Mouse (Mus musculus) kidney, adult 9 months (tissue): ENCODE results near the gene Ddc.

Experiments
- DNase-seq: peaks from one replicate; pipeline ENCODE4 v3.0.0; 2022

Gene Ddc

DNA sequence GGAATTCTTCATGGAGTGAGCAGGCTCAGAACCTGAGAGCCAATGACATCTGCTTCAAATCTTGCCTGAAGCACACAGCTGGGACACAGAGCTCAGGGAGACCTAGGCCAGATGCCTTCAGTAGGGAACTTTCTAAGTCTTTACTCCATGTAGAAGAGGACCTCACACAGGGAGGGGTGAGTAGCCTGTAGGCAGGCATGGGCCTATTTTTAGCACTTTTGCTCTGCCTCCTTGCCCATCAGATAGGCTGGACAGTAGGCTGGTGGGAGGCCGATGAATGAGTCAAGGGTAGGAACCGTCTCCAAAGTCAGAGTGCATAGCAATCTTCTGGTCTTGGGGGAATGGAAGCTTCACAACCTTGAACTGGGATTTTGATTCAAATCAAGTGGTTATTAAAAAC is 22.7 kb downstream of the Ddc start:
- DNase-seq = no peak

- DNase-seq = no peak
Observed at GRCm38 (mm10) chr11:11873023-11873908, 24.7 kb downstream of the Ddc start.

- DNase-seq = no peak
Observed at GRCm38 (mm10) chr11:11872140-11872795, 25.7 kb downstream of the Ddc start.

GRCm38 (mm10) chr11:11871197-11871813 is 26.6 kb downstream of the Ddc start:
- no peak for DNase-seq

- no peak for DNase-seq
Observed at GRCm38 (mm10) chr11:11867971-11868481, 29.9 kb downstream of the Ddc start.

GRCm38 (mm10) chr11:11866696-11867095 is 31.2 kb downstream of the Ddc start:
- no peak for DNase-seq

DNA sequence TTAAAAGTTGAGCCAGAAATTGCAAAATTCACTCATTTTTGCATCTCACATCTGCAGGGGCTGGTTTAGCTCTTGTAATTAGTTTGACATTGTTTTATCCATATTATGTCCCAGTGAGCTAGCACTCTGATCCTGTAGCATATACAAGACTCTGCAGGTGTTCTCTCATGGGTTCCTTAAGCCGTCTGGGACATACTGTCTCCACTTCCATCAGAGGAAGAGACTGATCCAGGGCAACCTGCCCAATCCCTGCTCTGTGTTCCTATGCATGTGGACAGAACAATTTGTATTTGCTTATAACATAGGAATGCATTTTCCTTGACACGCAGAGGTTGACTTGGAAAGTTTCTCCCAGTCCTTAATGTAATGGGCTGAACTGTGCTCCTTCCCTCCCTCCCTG is 32.8 kb downstream of the Ddc start:
- DNase-seq = no peak

- DNase-seq = no peak
Observed at GRCm38 (mm10) chr11:11864446-11865101, 33.4 kb downstream of the Ddc start.

DNA sequence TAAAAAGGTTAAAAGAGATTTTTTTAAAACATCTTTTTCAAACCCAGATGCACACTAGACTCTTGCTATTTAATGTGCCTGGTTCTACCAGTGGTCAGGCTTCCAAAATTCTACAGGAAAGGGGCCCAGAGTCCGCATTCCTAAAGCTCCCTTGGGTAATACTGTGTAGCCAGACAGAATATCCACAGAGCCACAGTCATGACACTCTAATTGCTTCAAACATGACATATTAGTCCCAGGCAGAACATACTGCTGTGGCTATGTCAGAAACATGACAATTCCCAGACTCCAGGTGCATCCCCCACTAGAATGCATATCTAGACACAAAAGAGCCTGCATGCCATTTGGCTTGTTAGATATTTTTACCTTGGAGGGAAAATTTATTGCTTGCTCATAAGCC is 35.4 kb downstream of the Ddc start:
- no peak for DNase-seq

GRCm38 (mm10) chr11:11856959-11857358 is 41.0 kb downstream of the Ddc start:
- DNase-seq = no peak

GRCm38 (mm10) chr11:11855685-11856131 is 42.2 kb downstream of the Ddc start:
- no peak for DNase-seq

- DNase-seq = no peak
Observed at GRCm38 (mm10) chr11:11855061-11855672, 42.8 kb downstream of the Ddc start.

DNA sequence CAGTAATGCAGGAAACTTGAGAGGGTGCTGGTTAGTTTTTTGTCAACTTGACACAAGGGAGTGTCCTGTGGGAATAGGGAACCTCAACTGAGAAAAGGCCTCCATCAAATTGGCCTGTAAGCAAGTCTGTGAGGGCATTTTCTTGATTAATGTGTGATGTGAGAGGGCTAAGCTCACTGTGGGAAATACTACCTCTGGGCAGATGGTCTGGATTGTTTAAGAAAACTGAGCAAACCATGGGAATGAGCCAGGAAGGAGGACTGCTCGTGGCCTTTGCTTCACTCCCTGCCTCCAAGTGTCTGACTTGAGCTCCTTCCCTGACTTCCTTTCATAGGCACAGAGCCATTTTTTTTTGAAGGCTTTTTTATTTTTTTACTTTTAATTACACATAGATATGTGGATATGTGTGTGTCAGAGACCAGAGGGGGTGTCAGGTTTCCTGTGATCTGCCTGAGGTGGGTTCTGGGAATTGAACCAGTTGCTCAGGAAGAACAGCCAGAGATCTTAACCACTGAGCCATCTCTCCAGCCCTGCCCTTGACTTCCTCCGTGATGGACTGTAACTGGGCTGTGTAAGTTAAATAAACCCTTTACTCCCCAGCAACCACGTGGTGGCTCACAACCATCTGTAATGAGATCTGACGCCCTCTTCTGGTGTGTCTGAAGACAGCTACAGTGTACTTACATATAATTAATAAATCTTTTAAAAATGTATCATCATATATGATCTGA is 44.0 kb downstream of the Ddc start:
- no peak for DNase-seq

DNA sequence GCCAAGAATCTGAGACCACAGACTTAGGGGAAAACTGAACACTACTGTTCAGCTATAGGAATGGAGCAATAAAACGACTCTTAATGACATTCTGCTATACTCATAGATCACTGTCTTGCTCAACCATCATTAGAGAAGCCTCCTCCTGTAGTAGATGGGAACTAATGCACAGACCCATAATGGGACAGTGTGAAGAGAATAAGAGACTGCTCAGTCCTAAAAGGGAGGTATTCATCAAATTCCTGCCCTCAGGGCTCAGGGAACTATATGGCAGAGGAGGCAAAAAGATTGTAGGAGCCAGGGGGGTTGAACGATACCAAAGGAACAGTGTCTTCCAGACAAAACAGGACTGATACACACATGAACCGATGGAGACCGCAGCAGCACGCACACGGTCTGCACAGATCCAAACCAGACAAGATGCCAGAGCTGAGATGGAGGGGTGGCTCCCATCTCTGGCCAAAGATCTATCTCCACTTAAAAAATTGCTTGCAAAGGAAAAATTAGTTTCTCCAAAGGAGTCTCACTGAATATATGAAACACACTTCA is 45.9 kb downstream of the Ddc start:
- DNase-seq = no peak

DNA sequence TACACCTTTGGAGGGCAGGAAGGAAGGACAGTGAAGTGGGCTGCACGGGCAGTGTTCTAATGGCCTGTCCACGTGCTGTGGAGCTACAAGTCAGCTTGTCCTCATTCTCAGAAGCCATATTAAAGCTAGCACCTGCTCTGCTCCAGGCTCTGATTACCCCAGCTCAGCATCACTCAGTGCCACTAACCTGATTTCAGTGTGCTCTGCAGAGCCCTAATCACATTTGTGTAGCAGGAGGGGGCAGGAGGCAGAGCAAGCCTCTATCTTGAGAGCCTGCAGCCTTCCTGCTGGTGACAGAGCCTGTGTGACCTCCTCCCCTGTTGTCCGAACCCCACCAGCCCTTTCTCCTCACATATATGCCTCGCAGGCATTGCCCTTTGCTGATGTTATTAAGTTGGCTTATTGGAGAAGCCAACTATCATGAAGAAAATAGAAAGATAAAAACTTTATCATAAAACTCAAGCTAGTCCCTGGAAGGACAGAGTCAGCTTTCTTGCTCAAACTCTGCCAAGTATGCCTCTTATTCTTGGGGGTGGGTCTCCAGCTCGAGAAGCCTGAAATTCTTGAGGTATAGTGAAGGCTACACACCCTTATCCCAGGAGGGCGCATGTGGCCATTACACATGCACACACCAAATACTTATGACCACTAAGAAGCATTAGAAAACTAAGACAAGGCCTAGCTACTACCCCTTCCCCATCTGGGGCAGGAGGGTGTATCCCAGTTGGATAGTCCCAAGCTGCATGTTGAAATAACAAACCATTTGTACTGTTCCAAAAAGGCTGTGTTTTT is 47.3 kb downstream of the Ddc start:
- no peak for DNase-seq

- DNase-seq = no peak
Observed at GRCm38 (mm10) chr11:11849513-11850311, 48.2 kb downstream of the Ddc start.

- no peak for DNase-seq
Observed at GRCm38 (mm10) chr11:11848467-11848866, 49.5 kb downstream of the Ddc start.

DNA sequence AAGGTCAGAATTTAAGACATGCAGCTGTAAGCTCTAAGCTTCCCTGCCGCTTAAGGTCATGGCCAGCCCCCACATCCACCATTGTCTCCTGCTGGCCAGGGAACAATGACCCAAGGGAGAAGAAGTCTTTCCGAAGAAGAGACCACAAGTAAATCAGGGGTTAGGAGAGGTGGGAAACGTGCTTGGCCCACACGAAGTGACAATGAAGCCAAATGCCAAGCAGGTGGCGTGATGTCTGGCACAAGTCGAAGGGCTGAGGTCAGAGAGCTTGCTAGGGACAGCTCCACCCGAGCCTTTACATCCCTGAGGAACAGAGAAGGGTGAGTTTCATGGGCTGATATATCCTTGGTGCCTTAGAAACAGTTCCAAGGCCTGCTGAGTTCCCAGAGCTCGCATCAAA is 52.9 kb downstream of the Ddc start:
- no peak for DNase-seq

DNA sequence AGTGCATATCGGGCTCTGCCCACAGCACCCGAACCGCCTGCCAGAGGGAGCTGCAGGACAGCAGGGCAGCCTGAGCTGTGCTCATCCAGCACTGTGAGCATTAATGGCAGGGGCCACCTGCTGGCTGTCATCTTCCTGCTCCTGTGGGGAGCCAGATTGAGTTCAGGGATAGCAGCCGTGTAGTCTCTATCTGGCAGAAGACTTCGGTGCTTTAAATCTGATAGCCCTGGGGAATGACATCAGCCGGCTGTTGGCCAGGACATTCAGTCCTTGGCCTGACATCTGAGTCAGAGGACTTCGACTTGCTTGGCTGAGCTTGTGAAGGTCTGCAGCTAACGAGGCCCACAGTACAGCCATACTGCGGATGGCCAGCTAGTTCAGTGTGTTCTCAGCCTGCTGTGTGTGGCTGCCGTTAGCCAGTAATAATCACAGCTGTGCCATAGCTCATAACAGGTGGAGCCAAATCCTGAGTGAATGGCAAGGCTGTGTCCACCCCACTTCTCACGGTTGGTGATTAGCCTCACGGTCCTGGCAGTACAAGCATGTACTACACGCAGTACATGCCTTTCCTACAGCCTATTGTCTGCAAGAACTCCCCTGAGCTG is 53.5 kb downstream of the Ddc start:
- peak; percentile 59 for DNase-seq
